Mouse (Mus musculus): ENCODE measurements around the gene Nutf2.
"Not testable (repeated sequence)": the region's sequence is repeated elsewhere in the genome, so short reads cannot be mapped to it uniquely, and the experiment has no call there.

The Nutf2 gene

DNA sequence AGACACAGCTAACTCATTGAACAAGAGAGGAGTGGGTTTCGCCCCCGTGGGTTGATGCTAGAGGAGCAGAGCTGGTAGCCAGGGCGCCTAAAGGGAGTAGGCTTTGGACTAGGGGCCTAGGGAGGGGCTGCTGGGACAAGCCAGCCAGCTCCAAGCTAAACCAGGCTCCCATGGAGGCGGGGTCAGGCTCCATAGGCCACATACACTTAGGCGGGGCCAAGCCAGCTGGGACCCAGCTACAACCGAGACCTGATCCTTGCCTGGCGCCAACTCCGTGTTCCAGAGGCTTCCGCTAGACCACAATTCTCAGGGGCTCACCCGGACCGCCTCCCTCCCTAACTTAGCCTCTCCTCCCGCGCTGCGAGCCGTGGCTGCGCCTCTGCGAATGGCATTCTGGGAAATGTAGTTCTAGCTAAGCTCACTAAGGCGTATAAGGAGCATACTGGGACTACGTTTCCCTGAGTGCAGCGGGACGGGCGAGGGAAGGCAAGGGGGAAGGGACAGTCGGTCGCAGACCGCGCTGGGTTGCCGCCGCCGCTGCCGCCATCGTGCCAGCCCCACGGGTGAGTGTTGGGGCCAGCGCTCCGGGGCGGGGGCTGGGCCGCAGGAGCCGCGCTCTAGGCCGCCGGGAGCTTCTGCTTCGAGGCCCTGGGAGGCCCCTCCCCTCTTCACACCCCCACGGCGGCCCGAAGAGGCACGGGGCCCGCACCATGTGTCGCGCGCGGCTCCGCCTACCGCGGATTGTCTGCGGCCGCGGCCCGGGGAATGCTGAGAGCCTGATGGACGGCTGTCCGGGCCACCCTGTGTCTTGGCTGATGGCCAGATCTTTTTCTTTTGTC lies at the start of gene Nutf2:
TSS of gene Nutf2 (plus strand) at position 438 of the 839 bp plus-strand sequence.
- DNase-seq (ENCODE audit: low spot score in 2 of 2), result peak; percentile 87 to 90

- no peak for DNase-seq (ENCODE audit: low spot score in 2 of 2)
Measured at GRCm38 (mm10) chr8:105811061-105811460, 49.3 kb upstream of the Nutf2 start.

DNA sequence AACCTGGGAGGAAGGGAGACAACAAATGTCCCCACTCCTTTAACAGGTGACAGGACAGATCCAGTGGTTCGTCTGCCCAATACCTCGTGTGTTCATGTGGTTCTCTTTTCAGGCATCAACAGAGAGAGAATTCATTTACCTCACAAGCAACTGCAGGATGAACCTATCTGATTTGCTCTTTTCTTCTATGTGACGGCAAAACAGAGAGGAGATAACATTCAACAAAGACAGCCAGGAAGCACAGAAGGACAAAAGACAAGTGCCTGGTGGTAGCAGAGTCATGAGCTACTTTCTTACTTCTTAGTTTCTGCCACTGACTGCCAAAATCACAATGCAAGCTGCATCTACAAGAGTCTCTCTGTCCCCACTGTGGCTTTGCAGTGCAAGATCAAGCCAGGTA lies 48.8 kb upstream of the Nutf2 start:
- no peak for DNase-seq (ENCODE audit: low spot score in 2 of 2)

DNA sequence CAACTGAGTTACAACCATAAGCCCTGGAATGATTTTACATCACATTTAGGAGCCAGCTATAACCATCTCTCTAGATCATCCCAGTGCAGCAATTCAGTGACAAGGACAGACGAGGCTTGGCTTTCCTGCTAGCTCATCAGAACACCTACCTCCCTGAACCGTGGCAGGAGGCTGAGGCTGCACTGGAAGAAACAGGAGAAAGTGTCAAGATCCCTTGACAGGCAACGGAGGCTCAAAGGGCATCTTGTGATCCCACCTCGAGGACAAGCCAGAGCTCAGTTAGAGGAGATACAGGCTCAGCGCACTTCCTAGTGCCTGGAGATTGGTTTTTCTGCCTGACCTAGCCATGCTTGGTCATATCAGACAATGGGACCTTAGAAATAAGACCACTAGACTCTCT lies 47.9 kb upstream of the Nutf2 start:
- no peak for DNase-seq (ENCODE audit: low spot score in 2 of 2)

GRCm38 (mm10) chr8:105813241-105813640 lies 47.1 kb upstream of the Nutf2 start:
- no peak for DNase-seq (ENCODE audit: low spot score in 2 of 2)

GRCm38 (mm10) chr8:105819659-105820058 lies 40.7 kb upstream of the Nutf2 start:
- peak in 1 of 2 experiments; percentile 62 for DNase-seq (ENCODE audit: low spot score in 2 of 2)

DNA sequence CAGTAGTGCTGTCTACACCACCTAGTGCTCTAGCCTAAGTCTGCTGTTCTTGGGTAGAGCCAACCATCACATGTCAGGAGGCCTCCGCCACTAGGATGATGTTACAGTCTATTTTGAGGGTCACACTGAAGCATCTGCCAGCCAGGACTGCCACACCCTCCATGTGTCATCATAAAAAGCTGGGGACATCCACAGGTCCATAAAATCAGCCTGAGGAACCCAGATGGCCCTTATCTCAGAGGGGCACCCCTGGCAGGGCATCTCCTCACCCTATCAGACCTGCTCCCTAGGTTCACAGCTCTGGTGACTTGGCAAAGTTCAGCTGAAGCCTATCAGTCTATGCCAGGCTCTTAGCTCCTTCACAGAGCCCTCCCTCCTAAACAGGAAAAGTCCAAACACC lies 39.5 kb upstream of the Nutf2 start:
- DNase-seq (ENCODE audit: low spot score in 2 of 2), result peak in 1 of 2 experiments; percentile 88

DNA sequence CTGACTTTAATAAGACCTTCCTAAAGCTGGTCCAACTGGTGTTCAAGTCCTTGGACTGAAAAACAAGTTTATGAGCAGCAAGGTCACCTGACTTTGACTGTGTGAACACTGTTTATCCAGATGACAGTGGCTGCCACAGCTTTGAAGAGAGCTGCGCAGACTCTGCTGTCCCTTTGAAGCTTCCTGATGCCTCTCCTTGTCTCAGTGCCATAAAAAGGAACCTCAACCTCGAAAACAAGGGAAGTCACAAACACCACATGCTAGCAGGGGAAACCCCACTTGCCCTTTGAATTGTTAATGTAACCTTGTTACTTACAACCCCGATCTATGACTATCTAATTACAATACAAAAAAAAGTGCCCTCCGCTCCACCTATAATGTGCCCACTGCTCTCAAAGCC lies 34.9 kb upstream of the Nutf2 start:
- DNase-seq (ENCODE audit: low spot score in 2 of 2), result peak in 1 of 2 experiments; percentile 37

DNA sequence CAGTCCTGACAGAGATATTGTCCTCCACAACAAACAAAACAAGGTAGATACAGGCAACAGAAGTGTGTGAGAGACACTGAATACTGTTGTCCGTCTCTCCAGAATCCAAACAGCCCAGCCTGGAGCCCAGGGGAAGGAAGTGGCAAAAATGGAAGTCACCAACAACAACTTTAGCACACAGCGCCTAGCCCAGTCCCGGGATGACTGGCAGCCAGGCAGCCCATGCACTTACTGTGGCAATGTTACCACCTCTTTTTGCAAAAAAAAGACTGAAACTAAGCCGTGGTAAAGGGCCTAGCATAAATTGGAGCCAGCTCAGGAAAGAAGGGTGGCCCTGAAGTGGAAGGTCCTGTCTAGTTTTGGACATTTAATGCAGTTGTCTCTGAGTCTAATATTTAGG lies 34.0 kb upstream of the Nutf2 start:
- peak; percentile 53 to 60 for DNase-seq (ENCODE audit: low spot score in 2 of 2)

DNA sequence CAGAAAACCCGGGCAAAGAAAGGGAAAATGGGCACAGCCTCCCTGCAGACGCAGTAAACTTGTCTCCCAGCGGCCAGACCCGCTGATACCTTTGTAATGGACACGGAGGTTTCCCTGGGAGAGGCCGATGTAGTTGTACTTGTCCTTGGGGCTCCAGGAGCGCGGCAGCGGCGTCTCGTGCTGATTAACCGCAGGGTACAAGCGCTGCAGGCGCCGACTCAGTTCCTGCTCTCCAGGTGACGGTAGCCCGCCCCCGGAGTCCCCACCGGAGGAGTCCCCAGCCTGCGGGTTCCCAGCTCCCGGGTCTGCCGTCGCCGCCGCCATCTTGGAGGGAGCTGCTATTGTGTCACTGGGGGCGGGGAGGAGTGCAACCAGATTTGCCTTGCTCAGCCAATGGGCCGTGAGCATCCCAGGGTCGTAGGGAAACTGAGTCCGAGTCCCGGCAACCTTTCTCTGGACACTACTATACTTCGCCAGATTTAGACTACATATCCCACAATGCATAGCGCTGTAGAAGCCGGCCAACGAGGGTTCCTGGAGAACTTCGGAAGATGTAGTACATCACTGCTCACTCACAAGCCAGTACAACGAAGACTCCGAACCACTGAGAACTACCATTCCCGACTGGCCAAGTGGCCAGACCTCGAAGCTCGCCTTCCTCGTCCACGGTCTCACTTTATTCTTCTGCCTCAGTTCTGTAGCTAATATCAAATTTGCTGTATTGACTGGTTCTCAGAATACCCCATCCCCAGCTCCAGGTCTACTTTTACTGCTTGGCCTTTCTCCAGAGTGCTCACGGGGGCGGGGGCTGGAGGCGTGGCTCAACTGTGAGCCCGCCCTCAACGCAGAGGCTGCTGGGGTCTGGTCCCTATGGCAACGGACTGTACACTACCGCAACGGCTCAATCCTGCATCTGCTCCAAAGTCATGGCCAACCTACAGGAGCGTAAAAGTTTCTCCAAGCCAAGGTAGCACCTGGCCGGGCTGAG lies 33.2 kb upstream of the Nutf2 start, which contains the start of the genes Ranbp10 and Tsnaxip1:
TSS of gene Ranbp10 (minus strand) at position 490 of the 988 bp plus-strand sequence.
TSS of gene Tsnaxip1 (plus strand) at position 871 of the 988 bp plus-strand sequence.
- peak; percentile 93 to 95 for DNase-seq (ENCODE audit: low spot score in 2 of 2)

GRCm38 (mm10) chr8:105833740-105834139 lies 26.6 kb upstream of the Nutf2 start:
- DNase-seq (ENCODE audit: low spot score in 2 of 2), result not testable (repeated sequence)

DNA sequence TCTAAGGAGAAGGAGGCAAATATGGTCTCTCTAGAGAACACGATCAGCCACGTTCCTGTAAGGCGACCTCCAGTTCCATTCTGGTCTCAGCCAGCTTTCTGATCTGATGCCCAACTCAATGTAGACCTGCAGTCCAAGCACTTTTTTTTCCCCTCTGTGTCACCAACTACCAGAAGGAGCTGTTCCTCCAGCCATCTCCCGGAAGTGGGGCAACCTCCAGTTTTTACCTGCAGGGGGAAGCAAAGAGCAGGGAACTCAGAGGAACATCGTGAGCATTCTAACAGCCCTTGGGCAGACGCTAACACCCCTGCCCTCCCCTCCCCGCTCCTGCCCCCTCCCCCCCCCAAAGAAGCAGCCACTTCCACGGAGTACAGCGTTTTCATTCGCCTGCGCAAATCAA lies 25.1 kb upstream of the Nutf2 start:
- peak; percentile 84 to 89 for DNase-seq (ENCODE audit: low spot score in 2 of 2)

DNA sequence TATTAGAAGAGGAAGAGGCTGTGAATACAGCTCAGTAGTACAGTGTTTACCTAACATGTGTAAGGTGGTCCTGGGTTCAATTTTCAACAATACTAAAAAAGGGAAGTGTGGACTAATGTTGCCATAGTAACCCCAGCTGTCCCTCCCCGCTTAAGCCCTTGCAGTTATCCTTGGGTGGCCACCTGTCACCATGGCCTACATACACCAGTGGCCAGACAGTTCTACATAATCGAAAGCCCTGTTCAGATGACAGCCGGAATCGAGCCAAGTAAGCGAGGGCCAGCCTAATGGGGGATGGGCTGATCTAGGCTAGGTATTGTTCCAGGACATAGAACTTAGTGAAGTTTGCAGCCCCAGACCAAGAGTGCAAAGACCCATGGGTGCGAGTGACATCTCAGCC lies 23.4 kb upstream of the Nutf2 start:
- DNase-seq (ENCODE audit: low spot score in 2 of 2), result no peak

- DNase-seq (ENCODE audit: low spot score in 2 of 2), result no peak
Measured at GRCm38 (mm10) chr8:105839209-105839608, 21.2 kb upstream of the Nutf2 start.

GRCm38 (mm10) chr8:105846678-105847077 lies 13.7 kb upstream of the Nutf2 start:
- DNase-seq (ENCODE audit: low spot score in 2 of 2), result no peak

- no peak for DNase-seq (ENCODE audit: low spot score in 2 of 2)
Measured at GRCm38 (mm10) chr8:105850014-105850413, 10.4 kb upstream of the Nutf2 start.

GRCm38 (mm10) chr8:105850611-105851010 lies 9.8 kb upstream of the Nutf2 start:
- DNase-seq (ENCODE audit: low spot score in 2 of 2), result no peak

DNA sequence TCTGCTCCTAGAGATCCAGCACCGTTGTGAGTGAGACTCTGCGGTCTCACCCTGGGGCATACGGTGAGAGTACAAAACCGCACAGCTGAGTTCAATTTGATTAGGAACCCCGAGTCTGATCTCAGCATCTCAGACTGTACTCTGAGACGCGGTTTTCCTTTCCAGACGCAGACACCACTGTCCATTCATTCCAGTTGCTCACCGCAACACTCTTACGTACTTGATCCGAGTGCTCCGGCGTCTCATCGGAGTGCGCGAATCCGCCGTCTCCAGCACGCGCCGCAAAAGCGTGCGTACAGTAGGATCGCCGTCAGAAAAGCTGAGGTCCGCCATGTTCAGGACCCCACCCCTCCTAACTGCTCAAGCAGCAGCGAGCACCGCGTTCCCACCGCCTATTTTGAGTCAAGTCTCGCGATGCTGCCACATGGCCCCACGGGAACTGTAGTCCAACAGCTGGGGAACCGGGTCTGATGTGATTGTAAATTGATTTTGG lies 8.7 kb upstream of the Nutf2 start:
- DNase-seq (ENCODE audit: low spot score in 2 of 2), result peak; percentile 84 to 93

DNA sequence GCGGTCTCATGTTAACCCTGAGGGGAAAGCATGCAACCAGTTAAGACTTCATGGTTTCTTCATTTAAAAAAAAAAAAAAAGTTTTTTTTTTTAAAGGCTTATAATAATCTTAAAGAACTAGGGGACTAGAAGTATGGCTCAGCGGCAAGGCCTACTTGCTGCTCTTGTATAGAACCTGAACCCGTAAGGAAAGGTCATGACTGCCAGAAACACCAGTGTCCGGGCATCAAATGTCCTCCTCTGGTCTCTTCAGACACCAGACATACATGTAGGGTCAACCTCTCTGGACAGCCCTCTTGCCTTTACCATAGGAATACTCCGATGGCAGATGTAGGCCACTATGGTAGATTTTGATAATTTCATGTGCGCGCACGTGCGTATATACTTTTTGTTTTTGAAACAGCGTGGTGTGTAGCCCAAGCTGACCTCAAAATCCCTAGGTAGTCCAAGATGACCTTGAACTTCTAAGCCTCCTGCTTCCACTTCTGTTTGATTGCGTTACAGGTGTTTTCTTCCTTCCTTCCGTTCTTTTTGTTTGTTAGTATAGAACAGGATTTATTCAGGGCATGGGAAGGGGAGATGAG lies 8.1 kb upstream of the Nutf2 start:
- DNase-seq (ENCODE audit: low spot score in 2 of 2), result no peak

- no peak for DNase-seq (ENCODE audit: low spot score in 2 of 2)
Measured at GRCm38 (mm10) chr8:105853178-105853577, 7.2 kb upstream of the Nutf2 start, which contains the start of gene Cenpt. Gene Cenpt (minus strand): TSS chr8:105853278.

- DNase-seq (ENCODE audit: low spot score in 2 of 2), result peak in 1 of 2 experiments; percentile 29
Measured at GRCm38 (mm10) chr8:105854303-105854702, 6.1 kb upstream of the Nutf2 start.
